Mouse (Mus musculus) gastrocnemius, adult 8-10 months (tissue): ENCODE data around the gene Dnaaf2. TPM values are rescaled to one million over a fixed set of nuclear protein-coding genes. Genes with fewer than 3 reads are reported as not detected.
"Not testable (repeated sequence)": the region's sequence is repeated elsewhere in the genome, so short reads cannot be mapped to it uniquely, and the experiment has no call there.

Experiments used
- DNase-seq, 2 experiments: peaks; one replicate each; pipeline ENCODE4 v3.0.0; 2022; ENCODE audit warnings: low spot score in 2 of 2
- microRNA-seq: library from miRNA; unstranded; fragments of <30 nt; microRNA quantifications from one replicate; pipeline ENCODE4 v1.2.0, GENCODE M21; 2022
- total RNA-seq, 4 experiments: library from RNA; stranded (reverse); gene quantifications; 2 replicates each; pipeline ENCODE4 v1.2.4; 2022

The Dnaaf2 gene
- total RNA-seq, 4 experiments from 2014 or later: 0.29 to 0.91 (median 0.54) TPM

DNA sequence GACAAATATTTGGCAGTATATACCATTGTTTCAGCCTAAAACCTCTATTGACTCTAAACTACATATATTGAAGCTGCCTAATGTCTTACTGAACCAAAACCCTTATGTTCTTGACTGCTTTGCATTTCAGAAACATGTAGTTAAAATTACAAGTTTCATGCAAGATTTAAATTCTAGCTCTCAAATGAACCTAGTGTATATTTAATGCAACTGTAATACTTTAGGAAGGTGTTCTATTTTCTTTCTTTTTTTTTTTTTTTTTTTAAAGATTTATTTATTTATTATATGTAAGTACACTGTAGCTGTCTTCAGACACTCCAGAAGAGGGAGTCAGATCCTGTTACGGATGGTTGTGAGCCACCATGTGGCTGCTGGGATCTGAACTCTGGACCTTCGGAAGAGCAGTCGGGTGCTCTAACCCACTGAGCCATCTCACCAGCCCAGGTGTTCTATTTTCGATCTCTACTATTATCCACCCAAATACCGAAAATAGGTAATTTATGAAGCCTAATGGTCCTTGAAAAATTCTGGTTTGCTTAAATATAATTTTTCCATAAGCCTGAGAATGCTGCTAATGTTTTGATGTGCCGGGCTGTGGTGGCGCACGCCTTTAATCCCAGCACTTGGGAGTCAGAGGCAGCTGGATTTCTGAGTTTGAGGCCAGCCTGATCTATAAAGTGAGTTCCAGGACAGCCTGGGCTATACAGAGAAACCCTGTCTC lies 31.2 kb downstream of the Dnaaf2 start:
- not testable (repeated sequence) for DNase-seq

DNA sequence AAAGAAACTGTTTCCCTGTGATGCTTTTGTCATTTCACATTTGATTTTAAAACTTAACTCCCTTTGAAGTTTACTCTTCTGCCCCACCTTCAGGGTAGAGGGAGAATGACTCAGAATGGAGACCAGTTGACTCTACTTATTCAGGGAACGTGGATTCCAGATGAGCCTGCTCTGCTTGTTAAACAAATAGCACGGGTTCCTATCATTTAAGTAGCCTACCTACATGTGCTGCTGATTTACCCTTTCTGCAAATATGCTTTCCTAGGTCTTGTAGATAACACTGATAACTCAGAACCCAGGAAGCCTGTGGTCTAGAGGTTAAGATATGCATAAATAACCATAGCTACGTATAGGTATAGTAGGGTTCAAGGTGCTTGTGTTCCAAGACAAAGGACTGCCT lies 33.3 kb downstream of the Dnaaf2 start:
- no peak for DNase-seq

DNA sequence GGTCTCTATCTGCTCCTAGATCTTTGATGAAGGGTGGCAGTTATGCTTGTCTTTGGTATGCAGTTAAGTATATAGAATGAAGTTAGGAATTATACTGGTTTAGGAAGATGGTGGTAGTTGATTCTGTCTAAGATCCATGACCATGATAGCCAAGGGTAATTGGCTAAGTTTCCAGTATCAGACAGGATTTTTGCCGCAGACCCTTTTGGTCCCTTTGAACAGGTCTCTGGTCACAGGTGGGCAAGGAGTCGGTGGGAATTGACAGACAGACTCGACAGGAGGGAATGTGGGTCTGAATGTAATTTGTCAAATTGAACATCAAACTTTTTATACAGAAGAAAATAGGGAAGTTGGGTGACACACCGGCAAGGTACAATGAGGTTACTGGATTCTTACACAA lies 34.6 kb downstream of the Dnaaf2 start:
- DNase-seq: not testable (repeated sequence)

DNA sequence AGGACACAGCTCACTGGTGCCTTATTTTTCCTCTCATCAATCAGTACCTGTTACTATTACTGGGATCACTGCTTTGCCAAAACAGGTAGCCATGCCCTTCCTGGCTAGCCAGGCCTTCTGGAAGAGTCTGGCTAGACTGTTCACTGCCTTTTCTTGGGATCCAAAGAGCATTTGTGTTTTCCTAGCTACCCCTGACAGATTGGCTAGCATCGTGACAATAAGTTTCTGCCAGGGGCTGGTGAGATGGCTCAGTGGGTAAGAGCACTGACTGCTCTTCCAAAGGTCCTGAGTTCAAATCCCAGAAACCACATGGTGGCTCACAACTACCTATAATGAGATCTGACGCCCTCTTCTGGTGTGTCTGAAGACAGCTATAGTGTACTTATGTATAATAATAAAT lies 37.6 kb downstream of the Dnaaf2 start:
- not testable (repeated sequence) for DNase-seq

DNA sequence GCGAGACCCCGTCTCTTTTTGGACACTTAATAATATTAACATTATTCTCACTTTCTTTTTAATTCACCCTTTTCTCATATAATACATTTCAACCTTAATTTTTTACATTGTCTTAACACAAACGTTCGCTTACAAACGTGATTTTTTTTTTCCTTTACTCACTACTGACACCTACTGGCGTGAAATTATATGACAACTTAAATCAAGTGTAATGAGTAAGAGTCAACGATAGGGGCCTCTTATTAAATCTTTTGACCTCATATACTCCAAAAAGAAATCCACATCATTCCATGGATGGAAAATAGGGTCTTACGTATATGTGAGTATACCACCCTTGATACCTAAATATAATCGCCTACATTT lies 38.7 kb downstream of the Dnaaf2 start:
- DNase-seq: no peak

- peak; percentile 95 to 97 for DNase-seq
Measured at GRCm38 (mm10) chr12:69158765-69159577, 39.3 kb downstream of the Dnaaf2 start, which contains the start of gene Rps29. Rps29 (minus strand) TSS chr12:69159186.

- DNase-seq: no peak
Measured at GRCm38 (mm10) chr12:69158366-69158764, 39.9 kb downstream of the Dnaaf2 start.

GRCm38 (mm10) chr12:69157107-69157506 lies 41.1 kb downstream of the Dnaaf2 start:
- DNase-seq: no peak

DNA sequence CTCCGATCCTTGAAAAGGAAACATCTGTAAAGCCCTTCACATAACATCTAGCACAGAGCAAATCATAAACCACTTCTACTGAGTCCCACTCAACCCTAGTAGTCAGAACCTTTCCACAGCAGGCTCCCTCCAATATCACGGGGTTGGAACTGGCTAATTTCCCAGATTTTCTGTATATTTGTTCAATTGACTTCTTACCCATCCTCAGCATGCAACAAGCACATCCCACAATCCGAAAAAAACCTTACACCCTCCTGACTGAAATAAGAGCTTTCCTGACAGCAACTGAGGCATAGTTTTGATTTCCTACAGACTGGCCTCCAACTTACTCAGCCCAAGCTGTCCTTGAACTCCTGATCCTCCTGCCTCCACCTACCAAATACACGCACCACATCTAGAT lies 41.8 kb downstream of the Dnaaf2 start:
- DNase-seq: no peak

GRCm38 (mm10) chr12:69155923-69156322 lies 42.3 kb downstream of the Dnaaf2 start:
- no peak for DNase-seq

DNA sequence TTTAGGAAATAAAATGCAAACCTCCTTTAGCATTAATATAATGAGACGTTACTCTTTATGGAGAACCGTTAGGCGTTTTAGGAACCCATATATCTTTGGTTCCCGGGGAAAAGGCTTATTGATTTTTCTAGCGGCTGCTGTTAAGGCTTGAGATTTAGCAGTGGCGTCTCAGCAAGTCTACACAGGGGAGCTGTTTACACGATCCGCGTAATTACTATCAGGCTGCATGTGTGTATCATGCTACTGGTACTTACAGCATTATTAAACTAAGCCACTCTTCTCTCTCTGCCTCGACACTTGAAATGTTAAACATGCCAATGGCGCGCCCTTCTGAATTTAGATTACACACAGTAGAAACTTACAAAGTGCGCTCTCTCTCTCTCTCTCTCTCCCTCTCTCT lies 48.2 kb downstream of the Dnaaf2 start:
- no peak for DNase-seq

- DNase-seq: no peak
Measured at GRCm38 (mm10) chr12:69147166-69147735, 51.0 kb downstream of the Dnaaf2 start.

DNA sequence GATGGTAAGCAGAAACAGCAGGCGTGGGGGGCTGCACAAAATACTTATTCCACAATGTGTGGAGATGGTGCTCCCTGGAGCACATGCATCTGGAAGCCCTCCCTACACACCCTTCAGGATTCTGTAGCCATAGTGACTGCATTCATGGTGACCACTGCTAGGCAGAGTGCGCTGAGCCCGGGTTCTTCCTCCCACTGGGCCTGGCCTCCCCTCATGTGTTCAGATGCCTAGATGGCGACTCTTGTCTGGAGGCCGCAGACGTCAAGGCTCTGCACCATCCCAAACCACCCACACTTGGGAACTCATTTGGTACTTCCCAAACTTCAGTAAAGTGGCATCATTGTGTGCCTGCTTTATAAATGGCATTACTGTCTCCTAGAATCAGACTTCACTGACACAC lies 54.8 kb downstream of the Dnaaf2 start:
- DNase-seq: no peak

- no peak for DNase-seq
Measured at GRCm38 (mm10) chr12:69139841-69140240, 58.4 kb downstream of the Dnaaf2 start.

- DNase-seq: no peak
Measured at GRCm38 (mm10) chr12:69139201-69139600, 59.0 kb downstream of the Dnaaf2 start.

Small RNA genes lying within 50 kb of the gene (microRNA-seq; reads per million reads assigned to microRNA genes)
- not detected for gene Gm47287
- gene Gm47295: not detected

Other genes starting within 250 kb of the Dnaaf2 start
- 1,000 to 10,000 TPM in 2 of 4 experiments, 100 to 1,000 TPM in 2; 850 to 1,105 (median 983) TPM for gene Rps29, start 39.2 kb downstream of the Dnaaf2 start, total RNA-seq
- gene Lrr1, start 29.6 kb downstream of the Dnaaf2 start, total RNA-seq: not detected
- gene Rpl36al, start 14.3 kb downstream of the Dnaaf2 start, total RNA-seq: 100 to 1,000 TPM; 298 to 379 (median 321) TPM
- gene Mgat2, start 14.3 kb downstream of the Dnaaf2 start, total RNA-seq: 1 to 10 TPM; 5.6 to 8.5 (median 6.2) TPM
- gene Gm49383, start 1.3 kb downstream of the Dnaaf2 start, total RNA-seq: 1 to 10 TPM; 1.9 to 3.9 (median 2.7) TPM
- gene Gm49384, start 5.8 kb upstream of the Dnaaf2 start, total RNA-seq: 1 to 10 TPM; 1.8 to 2.6 (median 2.1) TPM
- gene Pole2, start 29.8 kb upstream of the Dnaaf2 start, total RNA-seq: under 1 TPM in 3 of 4 experiments, not detected in 1; 0.15 to 0.27 (median 0.24) TPM
- gene Klhdc1, start 42.7 kb upstream of the Dnaaf2 start, total RNA-seq: 10 to 100 TPM; 22.0 to 28.8 (median 24.8) TPM
- gene Klhdc2, start 98.3 kb upstream of the Dnaaf2 start, total RNA-seq: 100 to 1,000 TPM; 110 to 144 (median 128) TPM
- gene Nemf, start 158.7 kb upstream of the Dnaaf2 start, total RNA-seq: 10 to 100 TPM; 15.6 to 21.4 (median 17.5) TPM
- 10 to 100 TPM; 18.4 to 23.3 (median 21.9) TPM for gene Arf6, start 173.7 kb upstream of the Dnaaf2 start, total RNA-seq
- under 1 TPM in 1 of 4 experiments, not detected in 3; 0.49 TPM for gene Gm9887, start 174.0 kb upstream of the Dnaaf2 start, total RNA-seq